Mouse (Mus musculus) testis, adult 2 months (tissue): ENCODE results near the gene Olfr1394. TPM values are rescaled to one million over a fixed set of nuclear protein-coding genes. Genes with fewer than 3 reads are reported as not detected.

ENCODE experiments used
- H3K27ac ChIP-seq: fragments of 200-500 bp; 2 replicates; pipeline ENCODE4 v1.5.1; 2012; ENCODE audit warnings: low read depth, low read length; ENCODE audit not compliant: control insufficient read depth, insufficient read depth
- H3K27me3 ChIP-seq: fragments of 200-500 bp; 2 replicates; pipeline ENCODE4 v1.6.1; 2012; ENCODE audit warnings: mild to moderate bottlenecking, low read length, moderate library complexity; ENCODE audit not compliant: control insufficient read depth, insufficient read depth
- H3K36me3 ChIP-seq: fragments of 200-500 bp; 2 replicates; pipeline ENCODE4 v1.6.1; 2012; ENCODE audit warnings: mild to moderate bottlenecking, low read length; ENCODE audit not compliant: control insufficient read depth, insufficient read depth
- H3K4me1 ChIP-seq: fragments of 200-500 bp; 2 replicates; pipeline ENCODE4 v1.6.1; 2012; ENCODE audit warnings: low read length; ENCODE audit not compliant: control insufficient read depth, insufficient read depth
- H3K4me3 ChIP-seq: fragments of 200-500 bp; 2 replicates; pipeline ENCODE4 v1.5.1; 2012; ENCODE audit warnings: low read depth, mild to moderate bottlenecking, low read length, moderate library complexity, mixed read lengths; ENCODE audit not compliant: control insufficient read depth
- CTCF ChIP-seq: fragments of 200-500 bp; IDR thresholded peaks from 2 replicates; pipeline ENCODE4 v1.5.1; 2012; ENCODE audit warnings: low read depth, mild to moderate bottlenecking, inconsistent platforms, low read length, moderate library complexity; ENCODE audit not compliant: control insufficient read depth, insufficient read depth, insufficient replicate concordance
- POLR2A ChIP-seq: fragments of 200-500 bp; IDR thresholded peaks from 2 replicates; pipeline ENCODE4 v1.6.1; 2012; ENCODE audit warnings: low read depth, mild to moderate bottlenecking, inconsistent platforms, low read length, moderate library complexity; ENCODE audit not compliant: control insufficient read depth
- polyA plus RNA-seq: library from polyadenylated mRNA; depleted of rRNA; stranded (reverse); fragments of >200 nt; gene quantifications from 2 replicates; pipeline ENCODE4 v1.2.3, GENCODE M21; 2012

Gene Olfr1394
- polyA plus RNA-seq, 1 experiment, result not detected

- H3K36me3 ChIP-seq, result no peaks in the 10 kb centered on the region
- no peak within 1 kb of the TSS for H3K27ac ChIP-seq
- no peak within 1 kb of the TSS for H3K4me3 ChIP-seq
- no peaks in the 10 kb centered on the region for H3K4me1 ChIP-seq
- H3K27me3 ChIP-seq, result no peaks in the 10 kb centered on the region
- TF ChIP-seq CTCF (no peak), POLR2A (no peak)
These were observed 39.4 kb upstream of the Olfr1394 start, which contains the start of gene Olfr1396 for GRCm38 (mm10) chr11:49114774-49115173. Olfr1396 (minus strand) TSS chr11:49114874.

GRCm38 (mm10) chr11:49119635-49120034 is 34.5 kb upstream of the Olfr1394 start:
- no peaks in the 10 kb centered on the region for H3K4me1 ChIP-seq
- no peak overlapping the region for H3K4me3 ChIP-seq
- H3K27ac ChIP-seq, result no peak overlapping the region
- no peaks in the 10 kb centered on the region for H3K27me3 ChIP-seq
- no peak for TF ChIP-seq CTCF
- TF ChIP-seq POLR2A, result no peak
- no peaks in the 10 kb centered on the region for H3K36me3 ChIP-seq

DNA sequence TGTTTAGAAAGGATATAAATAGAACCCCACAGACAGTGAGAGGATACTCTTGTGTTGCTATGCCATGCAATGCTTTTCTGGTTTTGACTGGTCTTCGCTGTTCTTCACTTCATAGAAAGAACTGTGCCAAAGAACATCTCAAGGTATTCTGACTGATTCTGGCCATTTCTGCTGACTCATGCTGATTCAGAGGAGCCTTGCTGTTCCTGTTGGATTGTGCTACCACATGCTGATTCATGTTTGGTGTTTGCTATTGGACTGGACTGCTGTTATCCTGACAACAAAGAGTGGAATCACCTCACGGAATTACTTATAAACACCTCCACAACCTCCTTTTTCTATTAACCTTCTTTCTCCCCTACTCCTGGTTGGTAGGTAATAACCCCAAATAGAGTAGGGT is 30.0 kb upstream of the Olfr1394 start:
- H3K4me1 ChIP-seq, result no peaks in the 10 kb centered on the region
- TF ChIP-seq CTCF (no peak), POLR2A (no peak)

DNA sequence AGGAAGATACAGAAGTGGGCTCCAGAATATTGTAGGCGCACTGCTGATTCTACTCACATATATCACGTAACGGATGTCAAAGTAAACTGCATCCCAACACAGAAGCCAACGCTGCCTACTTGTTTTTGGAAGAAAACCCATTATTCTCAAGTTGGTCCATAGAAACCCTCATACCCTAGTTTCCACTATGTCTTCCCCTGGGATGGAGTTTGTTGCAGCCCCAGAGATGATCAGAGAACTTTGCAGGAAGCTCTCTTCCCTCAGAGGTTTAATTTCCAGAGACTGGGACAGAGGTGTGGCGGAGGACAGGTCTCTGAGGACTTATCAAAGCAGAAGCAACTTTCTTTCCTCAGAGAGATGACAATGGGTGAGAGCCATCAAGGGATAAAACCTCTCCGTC is 12.2 kb upstream of the Olfr1394 start, which contains the start of gene Olfr1395:
Gene Olfr1395, plus strand, starts transcription at position 301 of the 400 bp plus-strand sequence.
- TF ChIP-seq POLR2A, result no peak
- TF ChIP-seq CTCF, result no peak
- H3K4me1 ChIP-seq, result no peaks in the 10 kb centered on the region
- no peaks in the 10 kb centered on the region for H3K36me3 ChIP-seq
- H3K4me3 ChIP-seq, result no peak within 1 kb of the TSS
- no peak within 1 kb of the TSS for H3K27ac ChIP-seq
- H3K27me3 ChIP-seq, result no peaks in the 10 kb centered on the region

More for the DNA sequence above, 30.0 kb upstream of the Olfr1394 start:
- Histone ChIP-seq H3K4me3 (no peak overlapping the region), H3K27me3 (no peaks in the 10 kb centered on the region), H3K36me3 (no peaks in the 10 kb centered on the region), H3K27ac (no peak overlapping the region)

DNA sequence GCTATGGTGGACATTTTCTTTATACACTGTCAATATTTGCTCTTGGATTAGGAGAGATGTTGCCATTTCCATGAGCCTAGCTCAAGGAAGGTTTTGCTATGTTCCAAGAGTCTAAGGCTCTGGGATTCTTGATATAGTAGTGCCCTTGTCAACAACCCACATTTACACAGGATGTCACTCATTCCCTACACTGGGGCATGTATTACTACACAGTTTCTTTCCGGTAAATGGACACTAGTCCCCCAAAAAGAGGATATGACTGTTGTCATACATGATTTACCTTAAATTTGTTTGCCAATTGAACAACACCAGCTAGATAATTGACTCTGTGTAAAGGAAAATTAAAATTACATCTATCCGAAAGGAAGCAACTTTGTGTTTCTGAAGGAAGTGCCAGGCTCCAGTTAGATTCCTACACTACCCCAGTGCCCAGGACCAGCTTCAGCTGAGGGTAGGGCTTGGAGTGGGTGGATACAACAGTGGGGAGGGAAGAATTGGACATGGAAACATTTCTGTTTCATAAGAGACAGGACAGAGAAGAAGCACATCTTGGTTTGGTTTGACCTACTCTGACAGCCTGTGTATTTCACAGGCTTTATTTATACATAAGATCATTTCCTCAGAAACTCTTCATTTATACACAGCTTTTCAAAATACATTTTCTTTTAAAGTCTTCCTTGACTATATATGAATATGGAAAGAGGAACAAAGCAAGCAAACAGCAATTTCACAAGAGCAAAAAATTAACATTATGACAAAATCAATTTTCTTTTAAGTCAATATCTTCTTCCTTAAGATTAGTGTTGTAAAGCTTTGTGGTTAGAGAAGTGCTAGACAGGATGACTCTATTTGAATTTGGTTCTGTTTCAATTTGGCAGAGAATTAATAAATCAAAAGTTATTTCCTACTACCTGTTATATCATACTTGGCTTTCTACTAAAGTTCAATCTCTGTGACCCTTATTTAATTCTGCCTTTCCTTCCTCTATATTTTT is 2.9 kb downstream of the Olfr1394 start:
- Histone ChIP-seq H3K27ac (no peak overlapping the region), H3K4me3 (no peak overlapping the region), H3K4me1 (no peaks in the 10 kb centered on the region), H3K27me3 (no peaks in the 10 kb centered on the region), H3K36me3 (no peaks in the 10 kb centered on the region)
- TF ChIP-seq POLR2A (no peak), CTCF (no peak)

DNA sequence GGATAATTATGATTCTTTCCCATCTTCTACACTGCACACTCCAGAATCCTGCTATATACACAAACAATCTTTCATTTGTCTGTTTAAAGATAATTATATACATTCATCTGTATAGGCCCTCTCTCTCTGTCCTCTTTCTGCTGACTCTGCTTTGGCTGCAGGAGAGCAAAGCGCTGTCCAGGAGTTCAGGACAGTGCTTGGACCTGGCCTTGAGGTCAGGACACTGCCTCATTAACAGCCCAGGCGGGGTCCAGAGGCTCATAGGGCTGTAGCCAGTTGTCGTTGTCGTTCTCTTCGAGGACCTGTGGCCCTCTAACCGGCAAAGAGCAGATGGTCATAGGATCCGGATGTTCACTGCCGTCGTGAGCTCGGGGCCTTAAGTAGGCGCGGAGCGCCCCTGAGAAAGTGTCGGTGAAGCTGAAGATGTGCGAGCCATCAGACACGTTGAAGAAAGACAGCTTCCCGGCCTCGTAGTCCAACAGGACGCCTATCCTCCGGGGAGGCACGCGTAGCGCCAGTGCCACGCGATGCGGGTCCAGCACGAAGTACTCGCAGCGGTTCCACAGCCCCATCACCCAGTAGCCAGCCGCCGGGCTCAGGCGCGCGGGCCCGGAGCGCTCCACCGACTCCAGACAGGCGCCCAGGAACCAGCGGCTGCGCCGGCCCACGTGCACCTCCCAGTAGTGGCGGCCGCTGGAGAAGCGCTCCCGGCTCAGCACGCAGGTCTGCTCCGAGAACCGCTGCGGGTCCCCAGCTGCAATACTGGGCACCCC is 14.8 kb downstream of the Olfr1394 start:
- peaks cover 8% of the 10 kb centered on the region for H3K4me1 ChIP-seq
- peak overlapping the region; percentile 56 for H3K4me3 ChIP-seq
- no peaks in the 10 kb centered on the region for H3K27me3 ChIP-seq
- H3K36me3 ChIP-seq, result no peaks in the 10 kb centered on the region
- TF ChIP-seq CTCF (no peak), POLR2A (no peak)
- H3K27ac ChIP-seq, result no peak overlapping the region

DNA sequence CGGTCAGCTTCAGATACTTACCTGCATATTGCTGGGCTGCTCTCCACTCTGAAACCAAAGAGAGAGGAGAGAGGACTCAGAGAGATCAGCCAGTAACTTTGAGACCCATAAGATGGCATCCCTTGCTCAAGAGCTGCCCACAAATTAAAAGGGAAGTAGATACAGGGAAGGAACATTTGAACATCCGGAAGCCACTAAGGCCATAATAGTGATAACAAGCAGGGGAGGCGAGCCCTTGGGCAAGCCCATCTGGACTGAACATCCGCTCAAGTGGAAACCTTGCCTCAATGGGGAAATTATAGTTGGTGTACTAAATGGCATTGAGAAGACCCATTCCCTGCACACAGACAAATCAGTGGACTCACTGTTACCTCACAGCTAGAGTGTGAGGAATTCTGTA is 16.4 kb downstream of the Olfr1394 start:
- H3K4me3 ChIP-seq, result no peak overlapping the region
- H3K27me3 ChIP-seq, result no peaks in the 10 kb centered on the region
- no peaks in the 10 kb centered on the region for H3K36me3 ChIP-seq
- H3K27ac ChIP-seq, result no peak overlapping the region
- TF ChIP-seq CTCF (no peak), POLR2A (no peak)
- peaks cover 8% of the 10 kb centered on the region for H3K4me1 ChIP-seq
